ENCODE assay signal across 9 mouse cellular contexts in genomic region chr12:24758374-24758773, GRCm38 (mm10). TPM values are rescaled to one million over a fixed set of nuclear protein-coding genes. Genes with fewer than 3 reads are reported as not detected.
DNase-seq lines count a peak whose midpoint lies in the region; ATAC-seq lines count a peak whose summit lies in the region.
"Had no signal": no experiment of that assay in that cellular context is flagged by ENCODE, and none has a peak within 500 bp of the region (broad histone marks: within the 10 kb centered on the region; RNA-seq: fewer than 3 reads in every experiment).

No protein-coding gene starts in this region.

- H3K4me1 ChIP-seq in kidney, embryonic 15.5 days = peaks cover 20% of the 10 kb centered on the region
- H3K4me1 ChIP-seq in liver, embryonic 12.5 days = peaks cover 6% of the 10 kb centered on the region; the same call in 1 of the 2 replicates
- H3K4me1 ChIP-seq in neural tube, embryonic 11.5 days (ENCODE audit: control insufficient read depth, insufficient read depth, low read length) = peaks cover 12% of the 10 kb centered on the region
- peaks cover 7% of the 10 kb centered on the region; the same call in 1 of the 2 replicates for H3K4me1 ChIP-seq in heart, embryonic 11.5 days (ENCODE audit: control insufficient read depth, insufficient read depth, low read length)

- H3K27ac ChIP-seq in kidney, embryonic 15.5 days = no peak overlapping the region
- no peak overlapping the region for H3K27ac ChIP-seq in liver, embryonic 12.5 days
- H3K27ac ChIP-seq in neural tube, embryonic 11.5 days (ENCODE audit: low read depth, low read length) = no peak overlapping the region
- H3K27ac ChIP-seq in heart, embryonic 11.5 days (ENCODE audit: low read depth, low read length) = no peak overlapping the region
- H3K27ac ChIP-seq: liver, embryonic 15.5 days had no signal

- DNase-seq in kidney, postnatal 25 days = peak; percentile 11 to 38
- peak; percentile 62 for DNase-seq in embryo, embryonic 10 days (ENCODE audit: low spot score)
- DNase-seq in frontal cortex, postnatal 14 days (ENCODE audit: low spot score in 2 of 2) = peak; percentile 35 to 48
- DNase-seq in neural tube, embryonic 11.5 days (ENCODE audit: low spot score) = peak; percentile 69
- DNase-seq in adrenal gland, adult 18-20 months (ENCODE audit: low spot score in 2 of 2) = no peak

- H3K4me3 ChIP-seq in kidney, embryonic 15.5 days (replicated peaks) = no peak overlapping the region
- no peak overlapping the region for H3K4me3 ChIP-seq in liver, embryonic 12.5 days
- no peak overlapping the region for H3K4me3 ChIP-seq in neural tube, embryonic 11.5 days (ENCODE audit: low read depth, low read length)
- no peak overlapping the region for H3K4me3 ChIP-seq in heart, embryonic 11.5 days (ENCODE audit: low read depth, low read length)
- H3K4me3 ChIP-seq: liver, embryonic 15.5 days had no signal

- WGBS in kidney, embryonic 15.5 days = 11% methylated on average over 6 of the region's 6 CpGs
- WGBS in liver, embryonic 12.5 days (ENCODE audit: insufficient replicate concordance) = 13% methylated on average over 6 of the region's 6 CpGs
- WGBS in neural tube, embryonic 11.5 days = 16% methylated on average over 6 of the region's 6 CpGs
- 13% methylated on average over 6 of the region's 6 CpGs for WGBS in heart, embryonic 11.5 days (ENCODE audit: insufficient replicate concordance)

- H3K4me2 ChIP-seq in kidney, embryonic 15.5 days = no peak overlapping the region
- 0 out of 2 replicates have a peak overlapping the region, but pooled peaks have one; percentile 6 for H3K4me2 ChIP-seq in liver, embryonic 12.5 days
- H3K4me2 ChIP-seq in neural tube, embryonic 11.5 days (ENCODE audit: low read depth) = no peak overlapping the region
- H3K4me2 ChIP-seq in heart, embryonic 11.5 days = no peak overlapping the region
- H3K4me2 ChIP-seq: liver, embryonic 15.5 days had no signal

- no peak overlapping the region for H3K9ac ChIP-seq in kidney, embryonic 15.5 days
- no peak overlapping the region for H3K9ac ChIP-seq in liver, embryonic 12.5 days
- no peak overlapping the region for H3K9ac ChIP-seq in neural tube, embryonic 11.5 days (ENCODE audit: low read length)
- no peak overlapping the region for H3K9ac ChIP-seq in heart, embryonic 11.5 days (ENCODE audit: low read depth, low read length)
- H3K9ac ChIP-seq: liver, embryonic 15.5 days had no signal

- H3K27me3 ChIP-seq in kidney, embryonic 15.5 days = no peaks in the 10 kb centered on the region
- H3K27me3 ChIP-seq in liver, embryonic 12.5 days (replicated peaks) = 0 out of 2 replicates have a peak, but pooled peaks cover 7% of the 10 kb centered on the region
- H3K27me3 ChIP-seq in neural tube, embryonic 11.5 days (ENCODE audit: control insufficient read depth, insufficient read depth, low read length) = no peaks in the 10 kb centered on the region
- H3K27me3 ChIP-seq in heart, embryonic 11.5 days (ENCODE audit: control insufficient read depth, insufficient read depth, low read length) = no peaks in the 10 kb centered on the region
- H3K27me3 ChIP-seq: liver, embryonic 15.5 days had no signal

- H3K9me3 ChIP-seq in kidney, embryonic 15.5 days (replicated peaks) = no peaks in the 10 kb centered on the region
- no peaks in the 10 kb centered on the region for H3K9me3 ChIP-seq in liver, embryonic 12.5 days (replicated peaks)
- no peaks in the 10 kb centered on the region for H3K9me3 ChIP-seq in neural tube, embryonic 11.5 days (ENCODE audit: control insufficient read depth, low read length)
- H3K9me3 ChIP-seq in heart, embryonic 11.5 days (replicated peaks; ENCODE audit: control insufficient read depth, low read length) = no peaks in the 10 kb centered on the region
- H3K9me3 ChIP-seq: liver, embryonic 15.5 days had no signal

- no peaks in the 10 kb centered on the region for H3K36me3 ChIP-seq in kidney, embryonic 15.5 days
- H3K36me3 ChIP-seq in liver, embryonic 12.5 days = no peaks in the 10 kb centered on the region
- H3K36me3 ChIP-seq in neural tube, embryonic 11.5 days (ENCODE audit: control insufficient read depth, insufficient read depth, low read length) = no peaks in the 10 kb centered on the region
- no peaks in the 10 kb centered on the region for H3K36me3 ChIP-seq in heart, embryonic 11.5 days (ENCODE audit: control insufficient read depth, insufficient read depth, low read length)
- H3K36me3 ChIP-seq: liver, embryonic 15.5 days had no signal

- no peak for ATAC-seq in kidney, embryonic 15.5 days (replicated peaks; ENCODE audit: low FRiP score)
- 0 out of 2 replicates have a peak, but pooled peaks have one; percentile 37 for ATAC-seq in liver, embryonic 12.5 days
- ATAC-seq in neural tube, embryonic 11.5 days (ENCODE audit: insufficient read depth, low FRiP score, low TSS enrichment) = peak; percentile 35; the same call in 1 of the 2 replicates
- no peak for ATAC-seq in heart, embryonic 11.5 days (replicated peaks; ENCODE audit: insufficient number of reproducible peaks, low FRiP score, low TSS enrichment)

RNA-seq across cellular contexts. Expression of gene Rrm2, which starts 50.3 kb away (rescaled TPM):
- 246 and 248 TPM in 2 replicates for polyA plus RNA-seq in kidney, embryonic 15.5 days (2015; fragmentation: Nextera tagmentation; extraction: Ambion mirVana)
- polyA plus RNA-seq in liver, embryonic 12.5 days (2016; fragmentation: Nextera tagmentation; extraction: Ambion mirVana) = 531 and 552 TPM in 2 replicates
- polyA plus RNA-seq in neural tube, embryonic 11.5 days (2014; fragmentation: Nextera tagmentation; extraction: Ambion mirVana) = 389 and 409 TPM in 2 replicates
- 1 to 10 TPM; 4.6 to 5.1 TPM for total RNA-seq in adrenal gland, adult 18-20 months (2021)
- polyA plus RNA-seq in heart, embryonic 11.5 days (2014; fragmentation: Nextera tagmentation; extraction: Ambion mirVana) = 211 and 229 TPM in 2 replicates

Comparison
In these comparisons a context has a peak if more than half of its experiments do, and no peak if none do; other contexts are left out.
1. DNase-seq: peak in kidney, postnatal 25 days (2 of 2), embryo, embryonic 10 days (single experiment), frontal cortex, postnatal 14 days (2 of 2) and neural tube, embryonic 11.5 days (single experiment); none in adrenal gland, adult 18-20 months (0 of 2).
2. ATAC-seq: peak in liver, embryonic 12.5 days (single experiment) and neural tube, embryonic 11.5 days (single experiment); none in kidney, embryonic 15.5 days (single experiment) and heart, embryonic 11.5 days (single experiment).